Mouse (Mus musculus) kidney, embryonic 14.5 days (tissue): ENCODE measurements around the gene Aco2. TPM values are rescaled to one million over a fixed set of nuclear protein-coding genes. Genes with fewer than 3 reads are reported as not detected.

Source experiments
- ATAC-seq: fragments of 200-750 bp; cut with Nextera tagmentation; 2 replicates; pipeline ENCODE4 v1.8.0; 2017; ENCODE audit warnings: moderate number of reproducible peaks, mild to moderate bottlenecking, moderate TSS enrichment, moderate library complexity; ENCODE audit not compliant: low FRiP score, low TSS enrichment
- H3K27ac ChIP-seq: fragments of 300-500 bp; sonication (generic); 2 replicates; pipeline ENCODE4 v1.5.1; 2014; ENCODE audit warnings: low read depth, mild to moderate bottlenecking, low read length, moderate library complexity, mixed read lengths
- H3K27me3 ChIP-seq: fragments of 300-500 bp; sonication (generic); 2 replicates; pipeline ENCODE4 v1.6.1; 2014; ENCODE audit warnings: mild to moderate bottlenecking, low read length; ENCODE audit not compliant: control insufficient read depth, insufficient read depth
- H3K36me3 ChIP-seq: fragments of 300-500 bp; sonication (generic); 2 replicates; pipeline ENCODE4 v1.6.1; 2014; ENCODE audit warnings: low read length, mixed read lengths; ENCODE audit not compliant: control insufficient read depth, insufficient read depth
- H3K4me1 ChIP-seq: fragments of 300-500 bp; sonication (generic); 2 replicates; pipeline ENCODE4 v1.6.1; 2014; ENCODE audit warnings: low read length, mixed read lengths; ENCODE audit not compliant: control insufficient read depth, insufficient read depth
- H3K4me2 ChIP-seq: fragments of 300-500 bp; sonication (generic); replicated peaks from 2 replicates; pipeline ENCODE4 v1.6.1; 2014; ENCODE audit warnings: low read depth, mild to moderate bottlenecking, low read length
- H3K4me3 ChIP-seq: fragments of 300-500 bp; sonication (generic); 2 replicates; pipeline ENCODE4 v1.5.1; 2014; ENCODE audit warnings: mild to moderate bottlenecking, low read length
- H3K9ac ChIP-seq: fragments of 300-500 bp; sonication (generic); 2 replicates; pipeline ENCODE4 v1.6.1; 2014; ENCODE audit warnings: low read depth, mild to moderate bottlenecking, low read length, moderate library complexity
- H3K9me3 ChIP-seq: fragments of 300-500 bp; sonication (generic); 2 replicates; pipeline ENCODE4 v1.6.1; 2016; ENCODE audit warnings: low read length; ENCODE audit not compliant: control insufficient read depth
- WGBS: fragments of 180-500 bp; shearing (Covaris S2); extraction: QIAGEN DNeasy Blood & Tissue Kit; methylation state at CpG from one replicate; pipeline ENCODE4 v1.1.7; 2014; 5-methylcytosine and 5-hydroxymethylcytosine counted together
- polyA plus RNA-seq: library from polyadenylated mRNA; unstranded; fragments of >200 nt; fragmentation: Nextera tagmentation; extraction: Ambion mirVana; gene quantifications from 2 replicates; pipeline ENCODE4 v1.2.1, GENCODE M21; 2014

Aco2 gene
- polyA plus RNA-seq, 1 experiment from 2014 or later, result 191 TPM

GRCm38 (mm10) chr15:81842275-81842674 is 29.8 kb upstream of the Aco2 start:
- Histone ChIP-seq H3K9me3 (no peaks in the 10 kb centered on the region), H3K4me3 (no peak overlapping the region), H3K4me2 (no peak overlapping the region), H3K9ac (no peak overlapping the region), H3K36me3 (peaks cover 6% of the 10 kb centered on the region; the same call in 1 of the 2 replicates), H3K4me1 (peaks cover 8% of the 10 kb centered on the region; the same call in 1 of the 2 replicates), H3K27me3 (no peaks in the 10 kb centered on the region), H3K27ac (no peak overlapping the region)
- no peak for ATAC-seq
- 92% methylated on average over 7 of the region's 7 CpGs for WGBS

GRCm38 (mm10) chr15:81845033-81845625 is 27.0 kb upstream of the Aco2 start:
- H3K4me2 ChIP-seq, result no peak overlapping the region
- no peak overlapping the region for H3K9ac ChIP-seq
- no peaks in the 10 kb centered on the region for H3K9me3 ChIP-seq
- peak overlapping the region; percentile 24; the same call in 1 of the 2 replicates for H3K27ac ChIP-seq
- H3K4me1 ChIP-seq, result peaks cover 8% of the 10 kb centered on the region; the same call in 1 of the 2 replicates
- no peak; the same call in 1 of the 2 replicates for ATAC-seq
- H3K27me3 ChIP-seq, result no peaks in the 10 kb centered on the region
- no peak overlapping the region for H3K4me3 ChIP-seq
- peaks cover 27% of the 10 kb centered on the region for H3K36me3 ChIP-seq
- WGBS, result 52% methylated on average over 5 of the region's 5 CpGs

GRCm38 (mm10) chr15:81845724-81846123 is 26.4 kb upstream of the Aco2 start:
- 16% methylated on average over 4 of the region's 4 CpGs for WGBS
- Histone ChIP-seq H3K36me3 (peaks cover 33% of the 10 kb centered on the region), H3K9me3 (no peaks in the 10 kb centered on the region), H3K27me3 (no peaks in the 10 kb centered on the region), H3K27ac (peak overlapping the region; percentile 24; the same call in 1 of the 2 replicates), H3K4me2 (no peak overlapping the region), H3K9ac (0 out of 2 replicates have a peak overlapping the region, but pooled peaks have one; percentile 34), H3K4me3 (no peak overlapping the region), H3K4me1 (peaks cover 8% of the 10 kb centered on the region; the same call in 1 of the 2 replicates)
- no peak for ATAC-seq

GRCm38 (mm10) chr15:81846755-81847154 is 25.4 kb upstream of the Aco2 start:
- Histone ChIP-seq H3K27ac (no peak overlapping the region), H3K36me3 (peaks cover 44% of the 10 kb centered on the region), H3K27me3 (no peaks in the 10 kb centered on the region), H3K4me3 (no peak overlapping the region), H3K9ac (no peak overlapping the region), H3K4me2 (no peak overlapping the region), H3K4me1 (peaks cover 8% of the 10 kb centered on the region; the same call in 1 of the 2 replicates), H3K9me3 (no peaks in the 10 kb centered on the region)
- ATAC-seq, result 0 out of 2 replicates have a peak, but pooled peaks have one; percentile 21
- 84% methylated on average over 9 of the region's 9 CpGs for WGBS

GRCm38 (mm10) chr15:81847161-81847560 is 24.9 kb upstream of the Aco2 start:
- Histone ChIP-seq H3K36me3 (peaks cover 48% of the 10 kb centered on the region), H3K9me3 (no peaks in the 10 kb centered on the region), H3K9ac (no peak overlapping the region), H3K27me3 (no peaks in the 10 kb centered on the region), H3K4me1 (peaks cover 8% of the 10 kb centered on the region; the same call in 1 of the 2 replicates), H3K4me3 (no peak overlapping the region), H3K27ac (no peak overlapping the region), H3K4me2 (no peak overlapping the region)
- WGBS, result 87% methylated on average over 4 of the region's 4 CpGs
- ATAC-seq, result no peak

GRCm38 (mm10) chr15:81847861-81848260 is 24.2 kb upstream of the Aco2 start:
- H3K4me3 ChIP-seq, result no peak overlapping the region
- H3K9ac ChIP-seq, result no peak overlapping the region
- H3K4me2 ChIP-seq, result no peak overlapping the region
- H3K27ac ChIP-seq, result no peak overlapping the region
- 87% methylated on average over 5 of the region's 5 CpGs for WGBS
- ATAC-seq, result no peak
- peaks cover 55% of the 10 kb centered on the region for H3K36me3 ChIP-seq
- peaks cover 8% of the 10 kb centered on the region; the same call in 1 of the 2 replicates for H3K4me1 ChIP-seq
- H3K9me3 ChIP-seq, result no peaks in the 10 kb centered on the region
- no peaks in the 10 kb centered on the region for H3K27me3 ChIP-seq

GRCm38 (mm10) chr15:81848301-81848700 is 23.8 kb upstream of the Aco2 start:
- Histone ChIP-seq H3K27me3 (no peaks in the 10 kb centered on the region), H3K27ac (no peak overlapping the region), H3K9ac (no peak overlapping the region), H3K36me3 (peaks cover 55% of the 10 kb centered on the region), H3K4me1 (peaks cover 8% of the 10 kb centered on the region; the same call in 1 of the 2 replicates), H3K9me3 (no peaks in the 10 kb centered on the region), H3K4me3 (no peak overlapping the region), H3K4me2 (no peak overlapping the region)
- WGBS, result 54% methylated on average over 7 of the region's 7 CpGs
- ATAC-seq, result no peak

- Histone ChIP-seq H3K4me3 (no peak overlapping the region), H3K36me3 (peaks cover 55% of the 10 kb centered on the region), H3K4me1 (peaks cover 8% of the 10 kb centered on the region; the same call in 1 of the 2 replicates), H3K9me3 (no peaks in the 10 kb centered on the region), H3K9ac (no peak overlapping the region), H3K4me2 (no peak overlapping the region), H3K27me3 (no peaks in the 10 kb centered on the region), H3K27ac (no peak overlapping the region)
- ATAC-seq, result no peak
- 85% methylated on average over 9 of the region's 9 CpGs for WGBS
Measured at GRCm38 (mm10) chr15:81849104-81849503, 23.0 kb upstream of the Aco2 start.

GRCm38 (mm10) chr15:81850718-81851117 is 21.4 kb upstream of the Aco2 start:
- Histone ChIP-seq H3K27ac (no peak overlapping the region), H3K9me3 (no peaks in the 10 kb centered on the region), H3K36me3 (peaks cover 55% of the 10 kb centered on the region), H3K4me1 (peaks cover 11% of the 10 kb centered on the region; the same call in 1 of the 2 replicates), H3K4me2 (no peak overlapping the region), H3K27me3 (no peaks in the 10 kb centered on the region), H3K4me3 (no peak overlapping the region), H3K9ac (no peak overlapping the region)
- no peak for ATAC-seq
- 80% methylated on average over 14 of the region's 14 CpGs for WGBS
